8 mouse cellular contexts compared by ENCODE assay signal in the genomic region with DNA sequence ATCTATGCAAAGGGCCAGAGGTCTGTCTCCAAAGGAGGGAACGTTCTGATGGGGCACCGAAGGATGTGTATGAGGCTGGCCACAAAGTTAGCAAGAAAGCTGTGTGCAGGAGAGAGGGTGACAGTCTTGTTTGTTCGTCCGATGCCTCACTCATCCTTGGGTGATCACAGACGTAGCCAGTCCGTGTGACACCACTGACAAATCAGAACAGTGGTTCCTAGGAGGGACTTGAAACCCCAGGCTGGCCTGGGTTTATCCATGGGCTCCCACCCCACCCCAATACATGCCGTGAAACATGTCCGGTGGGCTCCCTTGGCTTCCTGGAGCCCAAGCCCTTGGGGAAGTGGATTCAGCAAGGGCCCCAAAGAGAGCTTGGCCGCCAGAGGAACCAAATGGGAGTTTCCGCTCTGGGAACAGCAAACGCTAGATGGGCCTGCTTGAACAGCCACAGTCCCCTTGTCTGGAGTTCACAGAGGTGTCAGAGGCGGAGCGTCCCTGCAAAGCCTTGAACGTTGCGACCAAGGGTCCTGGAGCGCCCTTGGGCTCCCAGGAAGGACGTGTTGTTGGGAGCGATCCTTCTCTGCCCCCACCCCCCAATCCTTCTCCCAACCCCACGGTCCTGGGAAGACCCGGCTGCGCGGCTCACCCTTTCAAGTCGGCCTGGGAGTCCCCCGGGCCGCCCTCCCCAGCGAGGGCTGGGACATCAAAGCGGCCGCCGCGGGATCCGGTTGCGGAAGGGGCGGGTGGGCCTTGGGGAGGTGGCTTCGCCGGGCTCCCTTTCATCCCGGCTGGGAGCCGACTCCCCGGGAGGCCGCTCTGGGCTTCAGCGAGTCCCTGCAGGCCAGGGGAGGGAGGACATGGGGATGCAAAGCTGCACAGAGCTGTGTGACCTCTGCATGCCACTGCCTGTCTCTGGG. TPM values are rescaled to one million over a fixed set of nuclear protein-coding genes. Genes with fewer than 3 reads are reported as not detected.
A peak's percentile ranks its signal among the peaks of the same experiment; 100 is the strongest.
DNase-seq lines count a peak whose midpoint lies in the region; ATAC-seq and TF ChIP-seq lines count a peak whose summit lies in the region.

No protein-coding gene starts in this region.

- peaks cover 31% of the 10 kb centered on the region for H3K4me1 ChIP-seq in intestine, embryonic 14.5 days (replicated peaks; ENCODE audit: control insufficient read depth, insufficient read depth, low read length)
- peaks cover 6% of the 10 kb centered on the region for H3K4me1 ChIP-seq in lung, adult 2 months (ENCODE audit: control insufficient read depth, insufficient read depth, low read length)
- H3K4me1 ChIP-seq in olfactory bulb, adult 2 months (ENCODE audit: control insufficient read depth, insufficient read depth, low read length): peaks cover 23% of the 10 kb centered on the region

- H3K36me3 ChIP-seq in intestine, embryonic 14.5 days (ENCODE audit: control insufficient read depth, insufficient read depth, low read length): no peaks in the 10 kb centered on the region

- peak overlapping the region; percentile 56 for H3K9ac ChIP-seq in intestine, embryonic 14.5 days (ENCODE audit: low read length)

- H3K27me3 ChIP-seq in intestine, embryonic 14.5 days (replicated peaks; ENCODE audit: control insufficient read depth, insufficient read depth, low read length): no peaks in the 10 kb centered on the region

- peak overlapping the region; percentile 63 for H3K4me2 ChIP-seq in intestine, embryonic 14.5 days (ENCODE audit: low read length)

- 0 out of 2 replicates have a peak, but pooled peaks have one; percentile 15 for TF ChIP-seq CTCF in lung, adult 2 months (IDR thresholded peaks at IDR 0.05; ENCODE audit: insufficient read depth, low read length)
- no peak for TF ChIP-seq CTCF in olfactory bulb, adult 2 months (IDR thresholded peaks at IDR 0.05; ENCODE audit: insufficient read depth, low read depth, low read length)

- ATAC-seq in CD4-positive, CD25-positive, alpha-beta regulatory T cell, adult 4 months: peak; percentile 54
- ATAC-seq in intestine, embryonic 14.5 days (replicated peaks; ENCODE audit: low FRiP score, low TSS enrichment, low read depth): peak; percentile 67

- peak overlapping the region; percentile 71 for H3K27ac ChIP-seq in intestine, embryonic 14.5 days (ENCODE audit: low read depth)
- H3K27ac ChIP-seq in olfactory bulb, adult 2 months (ENCODE audit: insufficient read depth, low read depth, low read length): 0 out of 2 replicates have a peak overlapping the region, but pooled peaks have one; percentile 31

- WGBS in intestine, embryonic 14.5 days: 11% methylated on average over 38 of the region's 40 CpGs
- 10% methylated on average over 40 of the region's 40 CpGs for WGBS in lung, adult 2 months
- 36% methylated on average over 40 of the region's 40 CpGs for WGBS in olfactory bulb, adult 2 months

- peak; percentile 54; the same call in 1 of the 2 replicates for TF ChIP-seq POLR2A in lung, adult 2 months (IDR thresholded peaks at IDR 0.05; ENCODE audit: borderline replicate concordance, extremely low read depth, low read depth, low read length)
- TF ChIP-seq POLR2A in olfactory bulb, adult 2 months (IDR thresholded peaks at IDR 0.05; ENCODE audit: insufficient read depth, low read depth, low read length): no peak

- no peaks in the 10 kb centered on the region for H3K9me3 ChIP-seq in intestine, embryonic 14.5 days (ENCODE audit: control insufficient read depth, low read length)

- DNase-seq in adrenal gland, adult 2 months: peak; percentile 89
- DNase-seq in gastrocnemius, postnatal 25 days: peak; percentile 48
- peak; percentile 81 for DNase-seq in intestine, embryonic 14.5 days (ENCODE audit: low spot score)
- DNase-seq in lung, adult 2 months: peak; percentile 52
- DNase-seq in frontal cortex, postnatal 36 days (ENCODE audit: low spot score in 2 of 2): no peak
- no peak for DNase-seq in natural killer cell, adult 2 months (ENCODE audit: low spot score in 2 of 2)

- H3K4me3 ChIP-seq in intestine, embryonic 14.5 days (ENCODE audit: low read depth, low read length): peak overlapping the region; percentile 27
- H3K4me3 ChIP-seq in lung, adult 2 months (replicated peaks; ENCODE audit: extremely low read depth, low read depth, low read length): peak overlapping the region; percentile 34
- no peak overlapping the region for H3K4me3 ChIP-seq in olfactory bulb, adult 2 months (ENCODE audit: insufficient read depth, low read depth, low read length)

RNA-seq across cellular contexts. Expression of a gene that starts 19.1 kb away (rescaled TPM):
- polyA plus RNA-seq in CD4-positive, CD25-positive, alpha-beta regulatory T cell, adult 4 months (2017; shearing (Covaris generic)): under 1 TPM in 1 of 2 experiments, not detected in 1; 0.62 TPM
- 1 to 10 TPM; 1.8 to 5.0 TPM for total RNA-seq in adrenal gland, adult 2 months (2021)
- polyA plus RNA-seq in adrenal gland, adult 2 months (2012; rRNA removed): 2.8 and 3.6 TPM in 2 replicates
- 1 to 10 TPM in 1 of 2 experiments, under 1 TPM in 1; 0.72 to 1.5 TPM for total RNA-seq in gastrocnemius, postnatal 25 days (2021)
- 2.1 and 2.2 TPM in 2 replicates for polyA plus RNA-seq in intestine, embryonic 14.5 days (2014; fragmentation: Nextera tagmentation; extraction: Ambion mirVana)
- polyA plus RNA-seq in lung, adult 2 months (2012; rRNA removed): 1.8 and 2.2 TPM in 2 replicates
- polyA plus RNA-seq in olfactory bulb, adult 2 months (2012; ENCODE audit: insufficient read depth, insufficient read length, low replicate concordance, missing spikeins): not detected in 2 replicates

RNA-seq across cellular contexts. Expression of a gene that starts 23.3 kb away (rescaled TPM):
- 10 to 100 TPM; 30.5 to 44.9 TPM for polyA plus RNA-seq in CD4-positive, CD25-positive, alpha-beta regulatory T cell, adult 4 months (2017; shearing (Covaris generic))
- total RNA-seq in adrenal gland, adult 2 months (2021): 10 to 100 TPM; 33.5 to 45.4 TPM
- polyA plus RNA-seq in adrenal gland, adult 2 months (2012; rRNA removed): 69.9 and 77.1 TPM in 2 replicates
- total RNA-seq in gastrocnemius, postnatal 25 days (2021): 10 to 100 TPM; 15.6 to 16.2 TPM
- 105 and 110 TPM in 2 replicates for polyA plus RNA-seq in intestine, embryonic 14.5 days (2014; fragmentation: Nextera tagmentation; extraction: Ambion mirVana)
- 20.2 and 23.4 TPM in 2 replicates for polyA plus RNA-seq in lung, adult 2 months (2012; rRNA removed)
- polyA plus RNA-seq in olfactory bulb, adult 2 months (2012; ENCODE audit: insufficient read depth, insufficient read length, low replicate concordance, missing spikeins): not detected in 2 replicates

RNA-seq across cellular contexts. Expression of a gene that starts 45.8 kb away (rescaled TPM):
- polyA plus RNA-seq in CD4-positive, CD25-positive, alpha-beta regulatory T cell, adult 4 months (2017; shearing (Covaris generic)): 10 to 100 TPM; 33.1 to 65.6 TPM
- total RNA-seq in adrenal gland, adult 2 months (2021): 10 to 100 TPM; 24.7 to 30.3 TPM
- polyA plus RNA-seq in adrenal gland, adult 2 months (2012; rRNA removed): 58.2 and 62.5 TPM in 2 replicates
- 1 to 10 TPM; 5.4 to 5.5 TPM for total RNA-seq in gastrocnemius, postnatal 25 days (2021)
- 25.9 and 31.2 TPM in 2 replicates for polyA plus RNA-seq in intestine, embryonic 14.5 days (2014; fragmentation: Nextera tagmentation; extraction: Ambion mirVana)
- polyA plus RNA-seq in lung, adult 2 months (2012; rRNA removed): 42.0 and 44.8 TPM in 2 replicates
- polyA plus RNA-seq in olfactory bulb, adult 2 months (2012; ENCODE audit: insufficient read depth, insufficient read length, low replicate concordance, missing spikeins): not detected in 2 replicates

RNA-seq across cellular contexts. Expression of a gene that starts 50.4 kb away (rescaled TPM):
- not detected for polyA plus RNA-seq in CD4-positive, CD25-positive, alpha-beta regulatory T cell, adult 4 months (2017; shearing (Covaris generic))
- total RNA-seq in adrenal gland, adult 2 months (2021): 1 to 10 TPM; 2.1 to 2.2 TPM
- polyA plus RNA-seq in adrenal gland, adult 2 months (2012; rRNA removed): 4.3 and 5.0 TPM in 2 replicates
- total RNA-seq in gastrocnemius, postnatal 25 days (2021): 1 to 10 TPM; 2.1 to 3.0 TPM
- polyA plus RNA-seq in intestine, embryonic 14.5 days (2014; fragmentation: Nextera tagmentation; extraction: Ambion mirVana): 3.5 and 3.6 TPM in 2 replicates
- polyA plus RNA-seq in lung, adult 2 months (2012; rRNA removed): 6.2 and 6.6 TPM in 2 replicates
- polyA plus RNA-seq in olfactory bulb, adult 2 months (2012; ENCODE audit: insufficient read depth, insufficient read length, low replicate concordance, missing spikeins): not detected in 2 replicates

Comparison
In these comparisons a context has a peak if more than half of its experiments do, and no peak if none do; other contexts are left out.
1. DNase-seq: peak in adrenal gland, adult 2 months (single experiment), gastrocnemius, postnatal 25 days (single experiment), intestine, embryonic 14.5 days (single experiment) and lung, adult 2 months (single experiment); none in frontal cortex, postnatal 36 days (0 of 2) and natural killer cell, adult 2 months (0 of 2).
2. RNA of a gene that starts 23.3 kb away (polyA plus RNA-seq): 105 to 110 TPM in intestine, embryonic 14.5 days, 69.9 to 77.1 TPM in adrenal gland, adult 2 months, 30.5 to 44.9 TPM in CD4-positive, CD25-positive, alpha-beta regulatory T cell, adult 4 months and 20.2 to 23.4 TPM in lung, adult 2 months; not detected in olfactory bulb, adult 2 months; every median in the first group is over 10 times any median in the second.